Mouse (Mus musculus) forebrain, postnatal 0 days (tissue): ENCODE measurements around the gene Stn1. TPM values are rescaled to one million over a fixed set of nuclear protein-coding genes. Genes with fewer than 3 reads are reported as not detected.

Experiments used
- ATAC-seq: fragments of 200-750 bp; cut with Nextera tagmentation; 2 replicates; pipeline ENCODE4 v1.8.0; 2017; ENCODE audit warnings: mild to moderate bottlenecking, moderate library complexity
- DNase-seq: peaks from one replicate; pipeline ENCODE4 v3.0.0-alpha.2; 2015
- H3K27ac ChIP-seq: fragments of 300-500 bp; sonication (generic); 2 replicates; pipeline ENCODE4 v1.5.1; 2014; ENCODE audit warnings: low read depth, mild to moderate bottlenecking, antibody characterized with exemption, low read length, moderate library complexity, mixed read lengths
- H3K27me3 ChIP-seq: fragments of 300-500 bp; sonication (generic); 2 replicates; pipeline ENCODE4 v1.6.1; 2014; ENCODE audit warnings: mild to moderate bottlenecking, low read length, mixed read lengths; ENCODE audit not compliant: insufficient read depth
- H3K36me3 ChIP-seq: fragments of 300-500 bp; sonication (generic); 2 replicates; pipeline ENCODE4 v1.6.1; 2014; ENCODE audit warnings: mild to moderate bottlenecking, moderate library complexity; ENCODE audit not compliant: insufficient read depth
- H3K4me1 ChIP-seq: fragments of 300-500 bp; sonication (generic); 2 replicates; pipeline ENCODE4 v1.6.1; 2014; ENCODE audit warnings: antibody characterized with exemption; ENCODE audit not compliant: insufficient read depth
- H3K4me2 ChIP-seq: fragments of 300-500 bp; sonication (generic); 2 replicates; pipeline ENCODE4 v1.6.1; 2014; ENCODE audit warnings: low read depth, mild to moderate bottlenecking, moderate library complexity
- H3K4me3 ChIP-seq: fragments of 300-500 bp; sonication (generic); 2 replicates; pipeline ENCODE4 v1.5.1; 2014; ENCODE audit warnings: low read depth, low read length, mixed read lengths
- H3K9ac ChIP-seq: fragments of 300-500 bp; sonication (generic); 2 replicates; pipeline ENCODE4 v1.6.1; 2014; ENCODE audit warnings: mild to moderate bottlenecking
- H3K9me3 ChIP-seq: fragments of 300-500 bp; sonication (generic); 2 replicates; pipeline ENCODE4 v1.6.1; 2016; ENCODE audit warnings: low read length
- CTCF ChIP-seq: sonication (generic); IDR thresholded peaks from 2 replicates; pipeline ENCODE4 v1.5.1; 2016; ENCODE audit warnings: antibody characterized with exemption, control low read depth, low read depth
- WGBS: fragments of 180-500 bp; shearing (Covaris S2); extraction: QIAGEN DNeasy Blood & Tissue Kit; methylation state at CpG from one replicate; pipeline ENCODE4 v1.1.7; 2014; 5-methylcytosine and 5-hydroxymethylcytosine counted together
- polyA plus RNA-seq: library from polyadenylated mRNA; unstranded; fragments of >200 nt; fragmentation: Nextera tagmentation; extraction: Ambion mirVana; gene quantifications from 2 replicates; pipeline ENCODE4 v1.2.1, GENCODE M21; 2015
- total RNA-seq: library from RNA; depleted of rRNA; stranded (reverse); fragments of >200 nt; gene quantifications from 2 replicates; pipeline ENCODE4 v1.2.3, GENCODE M21; 2014

Gene Stn1
- total and polyA plus RNA-seq, 2 experiments from 2014 or later, result 19.6 to 20.9 TPM

GRCm38 (mm10) chr19:47531309-47531708, 6.0 kb downstream of the Stn1 start:
- Histone ChIP-seq H3K9me3 (no peaks in the 10 kb centered on the region), H3K36me3 (no peaks in the 10 kb centered on the region), H3K4me2 (no peak overlapping the region), H3K9ac (no peak overlapping the region), H3K4me1 (no peaks in the 10 kb centered on the region; the same call in 1 of the 2 replicates), H3K4me3 (no peak overlapping the region), H3K27me3 (no peaks in the 10 kb centered on the region), H3K27ac (no peak overlapping the region)
- 84% methylated on average over 5 of the region's 5 CpGs for WGBS
- DNase-seq, result no peak
- TF ChIP-seq CTCF, result no peak
- ATAC-seq, result no peak

- Histone ChIP-seq H3K4me1 (no peaks in the 10 kb centered on the region), H3K9me3 (no peaks in the 10 kb centered on the region), H3K27ac (no peak overlapping the region), H3K27me3 (no peaks in the 10 kb centered on the region), H3K9ac (no peak overlapping the region), H3K36me3 (peaks cover 14% of the 10 kb centered on the region), H3K4me3 (no peak overlapping the region), H3K4me2 (no peak overlapping the region)
- DNase-seq, result no peak
- no peak for TF ChIP-seq CTCF
- ATAC-seq, result no peak
- 84% methylated on average over 21 of the region's 21 CpGs for WGBS
These were observed 10.9 kb downstream of the Stn1 start for GRCm38 (mm10) chr19:47526239-47526986.

- no peak for ATAC-seq
- Histone ChIP-seq H3K36me3 (peaks cover 14% of the 10 kb centered on the region), H3K9me3 (no peaks in the 10 kb centered on the region), H3K9ac (no peak overlapping the region), H3K27ac (no peak overlapping the region), H3K4me2 (no peak overlapping the region), H3K27me3 (no peaks in the 10 kb centered on the region), H3K4me3 (no peak overlapping the region), H3K4me1 (no peaks in the 10 kb centered on the region)
- no peak for DNase-seq
- WGBS, result 94% methylated on average over 8 of the region's 8 CpGs
- TF ChIP-seq CTCF, result no peak
These were observed 12.4 kb downstream of the Stn1 start for GRCm38 (mm10) chr19:47524905-47525304.

- Histone ChIP-seq H3K4me2 (no peak overlapping the region), H3K4me1 (no peaks in the 10 kb centered on the region), H3K4me3 (no peak overlapping the region), H3K27me3 (no peaks in the 10 kb centered on the region), H3K27ac (no peak overlapping the region), H3K9me3 (no peaks in the 10 kb centered on the region), H3K36me3 (peaks cover 14% of the 10 kb centered on the region), H3K9ac (no peak overlapping the region)
- TF ChIP-seq CTCF, result no peak
- WGBS, result 64% methylated on average over 5 of the region's 5 CpGs
- ATAC-seq, result no peak
- no peak for DNase-seq
These were observed 15.9 kb downstream of the Stn1 start for GRCm38 (mm10) chr19:47521403-47521802.

GRCm38 (mm10) chr19:47519163-47519893, 18.0 kb downstream of the Stn1 start:
- Histone ChIP-seq H3K27me3 (no peaks in the 10 kb centered on the region), H3K9ac (no peak overlapping the region), H3K4me2 (no peak overlapping the region), H3K4me1 (no peaks in the 10 kb centered on the region), H3K9me3 (no peaks in the 10 kb centered on the region), H3K36me3 (peaks cover 25% of the 10 kb centered on the region), H3K27ac (no peak overlapping the region), H3K4me3 (no peak overlapping the region)
- 91% methylated on average over 8 of the region's 8 CpGs for WGBS
- DNase-seq, result no peak
- ATAC-seq, result no peak
- TF ChIP-seq CTCF, result no peak

- Histone ChIP-seq H3K9ac (no peak overlapping the region), H3K4me2 (no peak overlapping the region), H3K9me3 (no peaks in the 10 kb centered on the region), H3K27me3 (no peaks in the 10 kb centered on the region), H3K4me3 (no peak overlapping the region), H3K36me3 (peaks cover 24% of the 10 kb centered on the region; the same call in 1 of the 2 replicates), H3K4me1 (no peaks in the 10 kb centered on the region), H3K27ac (no peak overlapping the region)
- ATAC-seq, result no peak
- 82% methylated on average over 24 of the region's 24 CpGs for WGBS
- TF ChIP-seq CTCF, result no peak
- DNase-seq, result no peak
These were observed 18.7 kb downstream of the Stn1 start for GRCm38 (mm10) chr19:47518475-47519162.
